ENCODE assay signal across 32 mouse cellular contexts in genomic region chr9:99557580-99558300, GRCm38 (mm10). TPM values are rescaled to one million over a fixed set of nuclear protein-coding genes. Genes with fewer than 3 reads are reported as not detected.
DNase-seq lines count a peak whose midpoint lies in the region; ATAC-seq and TF ChIP-seq lines count a peak whose summit lies in the region.
"Had no signal": no experiment of that assay in that cellular context is flagged by ENCODE, and none has a peak within 500 bp of the region (broad histone marks: within the 10 kb centered on the region; RNA-seq: fewer than 3 reads in every experiment).

No protein-coding gene starts in this region.

- 13% methylated on average over 8 of the region's 8 CpGs for WGBS in liver, embryonic 14.5 days (ENCODE audit: insufficient replicate concordance)
- 88% methylated on average over 8 of the region's 8 CpGs for WGBS in hindbrain, postnatal 0 days
- WGBS in thymus, adult 2 months: 31% methylated on average over 8 of the region's 8 CpGs
- WGBS in heart, embryonic 11.5 days (ENCODE audit: insufficient replicate concordance): 62% methylated on average over 8 of the region's 8 CpGs

- peaks cover 44% of the 10 kb centered on the region for H3K79me2 ChIP-seq in MEL (ENCODE audit: control insufficient read depth, insufficient read depth, low read length, poor library complexity)

- no peak for TF ChIP-seq POLR2A in MEL (IDR thresholded peaks at IDR 0.05; ENCODE audit: control insufficient read depth in 1 of 2, insufficient read depth in 1 of 2, low read depth in 1 of 2, low read length in 2 of 2, poor library complexity in 1 of 2)
- TF ChIP-seq POLR2A in thymus, adult 2 months (IDR thresholded peaks at IDR 0.05; ENCODE audit: control insufficient read depth, extremely low read depth, insufficient read depth, low read length, poor library complexity): no peak

- TF ChIP-seq EP300 in MEL (IDR thresholded peaks at IDR 0.05; ENCODE audit: low read depth in 1 of 2, low read length in 2 of 2): peak; percentile 73 to 83
- no peak for TF ChIP-seq EP300 in liver, embryonic 14.5 days (IDR thresholded peaks at IDR 0.05; ENCODE audit: low read depth)

- H3K4me3 ChIP-seq in MEL (ENCODE audit: control insufficient read depth in 1 of 2, insufficient read depth in 1 of 2, low read depth in 2 of 2, low read length in 2 of 2): peak overlapping the region in 1 of 2 experiments; percentile 19; a peak in 2 of 4 replicates
- H3K4me3 ChIP-seq in liver, embryonic 14.5 days (ENCODE audit: insufficient read depth in 1 of 2, low read depth in 2 of 2, low read length in 2 of 2): no peak overlapping the region
- H3K4me3 ChIP-seq in hindbrain, postnatal 0 days (ENCODE audit: low read length): no peak overlapping the region
- no peak overlapping the region for H3K4me3 ChIP-seq in thymus, adult 2 months (ENCODE audit: control insufficient read depth, insufficient read depth, low read length)
- no peak overlapping the region for H3K4me3 ChIP-seq in heart, embryonic 11.5 days (ENCODE audit: low read depth, low read length)
- H3K4me3 ChIP-seq: heart, embryonic 13.5 days; kidney, embryonic 15.5 days; limb, embryonic 13.5 days; midbrain, embryonic 13.5 days had no signal

- H3K27me3 ChIP-seq in MEL (ENCODE audit: control insufficient read depth in 1 of 2, insufficient read depth in 2 of 2, low read length in 2 of 2): no peaks in the 10 kb centered on the region
- no peaks in the 10 kb centered on the region for H3K27me3 ChIP-seq in liver, embryonic 14.5 days (ENCODE audit: control insufficient read depth, insufficient read depth, low read length)
- no peaks in the 10 kb centered on the region for H3K27me3 ChIP-seq in hindbrain, postnatal 0 days (ENCODE audit: insufficient read depth, low read length)
- H3K27me3 ChIP-seq in thymus, adult 2 months (ENCODE audit: control insufficient read depth, insufficient read depth, low read length): no peaks in the 10 kb centered on the region
- H3K27me3 ChIP-seq in heart, embryonic 11.5 days (ENCODE audit: control insufficient read depth, insufficient read depth, low read length): no peaks in the 10 kb centered on the region
- H3K27me3 ChIP-seq: heart, embryonic 13.5 days; kidney, embryonic 15.5 days; limb, embryonic 13.5 days; midbrain, embryonic 13.5 days had no signal

- H3K36me3 ChIP-seq in MEL (ENCODE audit: control insufficient read depth in 1 of 2, insufficient read depth in 2 of 2, low read length in 2 of 2): peaks cover 0 to 66% of the 10 kb centered on the region in 2 experiments; a peak in 2 of 4 replicates
- H3K36me3 ChIP-seq in liver, embryonic 14.5 days (replicated peaks; ENCODE audit: control insufficient read depth, insufficient read depth, low read depth): no peaks in the 10 kb centered on the region
- H3K36me3 ChIP-seq in hindbrain, postnatal 0 days (ENCODE audit: insufficient read depth, low read length): no peaks in the 10 kb centered on the region
- H3K36me3 ChIP-seq in thymus, adult 2 months (ENCODE audit: control insufficient read depth, insufficient read depth, low read length): no peaks in the 10 kb centered on the region
- H3K36me3 ChIP-seq in heart, embryonic 11.5 days (ENCODE audit: control insufficient read depth, insufficient read depth, low read length): no peaks in the 10 kb centered on the region
- H3K36me3 ChIP-seq: heart, embryonic 13.5 days; kidney, embryonic 15.5 days; limb, embryonic 13.5 days; midbrain, embryonic 13.5 days had no signal

- TF ChIP-seq CTCF in MEL (IDR thresholded peaks at IDR 0.05 in 2 of 3, conservative IDR thresholded peaks at IDR 0.05 in 1 of 3; ENCODE audit: control insufficient read depth in 1 of 3, insufficient read depth in 1 of 3, low read depth in 2 of 3, low read length in 3 of 3, poor library complexity in 1 of 3, severe bottlenecking in 1 of 3): 0 out of 6 replicates have a peak, but pooled peaks of 1 of the 3 experiments have one; percentile 0
- TF ChIP-seq CTCF in liver, embryonic 14.5 days (IDR thresholded peaks at IDR 0.05; ENCODE audit: low read depth): no peak; the same call in 1 of the 2 replicates
- TF ChIP-seq CTCF in hindbrain, postnatal 0 days (IDR thresholded peaks at IDR 0.05; ENCODE audit: low read depth): no peak
- no peak for TF ChIP-seq CTCF in thymus, adult 2 months (IDR thresholded peaks at IDR 0.05; ENCODE audit: borderline replicate concordance, control insufficient read depth, extremely low read depth, insufficient read depth, low read length, poor library complexity)

- peak; percentile 81 for ATAC-seq in common myeloid progenitor, adult 5-6 weeks (replicated peaks; ENCODE audit: low read depth, poor library complexity, severe bottlenecking)
- ATAC-seq in liver, embryonic 14.5 days (ENCODE audit: insufficient read depth): peak; percentile 74
- ATAC-seq in megakaryocyte-erythroid progenitor cell, adult 5-6 weeks (replicated peaks; ENCODE audit: low FRiP score, low TSS enrichment, poor library complexity, severe bottlenecking): peak; percentile 82
- no peak for ATAC-seq in hindbrain, postnatal 0 days
- ATAC-seq in heart, embryonic 11.5 days (replicated peaks; ENCODE audit: insufficient number of reproducible peaks, low FRiP score, low TSS enrichment): no peak
- ATAC-seq: forebrain, embryonic 16.5 days; midbrain, embryonic 13.5 days had no signal

- peak overlapping the region; percentile 8; the same call in 1 of the 2 replicates for H3K4me2 ChIP-seq in liver, embryonic 14.5 days (ENCODE audit: low read depth)
- H3K4me2 ChIP-seq in hindbrain, postnatal 0 days (ENCODE audit: low read depth, low read length): no peak overlapping the region
- no peak overlapping the region for H3K4me2 ChIP-seq in heart, embryonic 11.5 days
- H3K4me2 ChIP-seq: heart, embryonic 13.5 days; kidney, embryonic 15.5 days; limb, embryonic 13.5 days; midbrain, embryonic 13.5 days had no signal

- H3K4me1 ChIP-seq in MEL (ENCODE audit: control insufficient read depth in 1 of 2, insufficient read depth in 2 of 2, low read length in 2 of 2): peaks cover 30 to 47% of the 10 kb centered on the region in 2 experiments
- peaks cover 17 to 29% of the 10 kb centered on the region in 2 experiments for H3K4me1 ChIP-seq in liver, embryonic 14.5 days (replicated peaks; ENCODE audit: control insufficient read depth in 2 of 2, insufficient read depth in 2 of 2, low read length in 1 of 2)
- no peaks in the 10 kb centered on the region for H3K4me1 ChIP-seq in hindbrain, postnatal 0 days (ENCODE audit: insufficient read depth, low read length)
- H3K4me1 ChIP-seq in thymus, adult 2 months (replicated peaks; ENCODE audit: control insufficient read depth, insufficient read depth, low read length): peaks cover 2% of the 10 kb centered on the region; the same call in 1 of the 2 replicates
- H3K4me1 ChIP-seq in heart, embryonic 11.5 days (ENCODE audit: control insufficient read depth, insufficient read depth, low read length): peaks cover 4% of the 10 kb centered on the region; the same call in 1 of the 2 replicates
- H3K4me1 ChIP-seq: kidney, embryonic 15.5 days; limb, embryonic 13.5 days; midbrain, embryonic 13.5 days had no signal

- TF ChIP-seq RAD21 in MEL (IDR thresholded peaks at IDR 0.05; ENCODE audit: low read depth, low read length): no peak

- peak overlapping the region; percentile 35 for H3K9ac ChIP-seq in MEL (ENCODE audit: control insufficient read depth, low read depth, low read length, poor library complexity, severe bottlenecking)
- H3K9ac ChIP-seq in liver, embryonic 14.5 days (replicated peaks): no peak overlapping the region
- H3K9ac ChIP-seq in hindbrain, postnatal 0 days (replicated peaks; ENCODE audit: low read length): no peak overlapping the region
- no peak overlapping the region for H3K9ac ChIP-seq in heart, embryonic 11.5 days (ENCODE audit: low read depth, low read length)
- H3K9ac ChIP-seq: heart, embryonic 13.5 days; kidney, embryonic 15.5 days; limb, embryonic 13.5 days; midbrain, embryonic 13.5 days had no signal

- peak overlapping the region; percentile 99 for H3K27ac ChIP-seq in MEL (ENCODE audit: control insufficient read depth, low read depth, low read length)
- no peak overlapping the region for H3K27ac ChIP-seq in liver, embryonic 14.5 days
- no peak overlapping the region for H3K27ac ChIP-seq in hindbrain, postnatal 0 days
- no peak overlapping the region for H3K27ac ChIP-seq in thymus, adult 2 months (ENCODE audit: control insufficient read depth, insufficient read depth, low read length)
- no peak overlapping the region for H3K27ac ChIP-seq in heart, embryonic 11.5 days (ENCODE audit: low read depth, low read length)
- H3K27ac ChIP-seq: heart, embryonic 13.5 days; kidney, embryonic 15.5 days; limb, embryonic 13.5 days; midbrain, embryonic 13.5 days had no signal

- DNase-seq in MEL (ENCODE audit: low read depth, low spot score): peak; percentile 86
- DNase-seq in liver, embryonic 14.5 days (ENCODE audit: low read depth in 3 of 3, low spot score in 3 of 3): no peak
- no peak for DNase-seq in hindbrain, postnatal 0 days (ENCODE audit: low spot score)
- no peak for DNase-seq in thymus, adult 2 months
- DNase-seq: adrenal gland, postnatal 25 days; cerebellum, adult 18-20 months; cerebellum, postnatal 14 days; embryo, embryonic 11 days; gastrocnemius, postnatal 14 days; heart, adult 11 months; heart, postnatal 14 days; kidney, adult 11 months; kidney, postnatal 36 days; layer of hippocampus, postnatal 36 days; lung, postnatal 4 days; right cerebral cortex, postnatal 25 days; spleen, adult 18-20 months; thymus, postnatal 14 days had no signal

- H3K9me3 ChIP-seq in MEL (replicated peaks; ENCODE audit: insufficient read depth, low read length): no peaks in the 10 kb centered on the region
- no peaks in the 10 kb centered on the region for H3K9me3 ChIP-seq in liver, embryonic 14.5 days (ENCODE audit: control insufficient read depth, low read length)
- H3K9me3 ChIP-seq in hindbrain, postnatal 0 days (ENCODE audit: low read length): no peaks in the 10 kb centered on the region
- no peaks in the 10 kb centered on the region for H3K9me3 ChIP-seq in heart, embryonic 11.5 days (replicated peaks; ENCODE audit: control insufficient read depth, low read length)
- H3K9me3 ChIP-seq: heart, embryonic 13.5 days; kidney, embryonic 15.5 days; limb, embryonic 13.5 days; midbrain, embryonic 13.5 days had no signal

RNA-seq across cellular contexts. Expression of gene Armc8, which starts 11.0 kb away (rescaled TPM):
- total RNA-seq in MEL (2012; rRNA removed): 11.6 and 11.9 TPM in 2 replicates
- 10 to 100 TPM in 1 of 2 experiments, not detected in 1; 14.3 TPM for polyA plus RNA-seq in MEL (2012; ENCODE audit: insufficient read depth in 1 of 2, insufficient read length in 2 of 2, low read depth in 1 of 2, low replicate concordance in 2 of 2, missing spikeins in 1 of 2)
- total RNA-seq in common myeloid progenitor, adult 5-6 weeks (2017): 25.8 and 32.2 TPM in 2 replicates
- 5.0 and 6.8 TPM in 2 replicates for polyA plus RNA-seq in liver, embryonic 14.5 days (2012; rRNA removed)
- 7.6 and 8.6 TPM in 2 replicates for polyA plus RNA-seq in liver, embryonic 14.5 days (2014; fragmentation: Nextera tagmentation; extraction: Ambion mirVana)
- 25.3 and 33.9 TPM in 2 replicates for total RNA-seq in megakaryocyte-erythroid progenitor cell, adult 5-6 weeks (2014; fragmentation: Nextera tagmentation)
- total RNA-seq in megakaryocyte-erythroid progenitor cell, adult 5-6 weeks (2017): 24.7 and 33.1 TPM in 2 replicates
- total RNA-seq in hindbrain, postnatal 0 days (2014; rRNA removed): 69.2 and 114 TPM in 2 replicates
- polyA plus RNA-seq in hindbrain, postnatal 0 days (2015; fragmentation: Nextera tagmentation; extraction: Ambion mirVana): 66.9 and 68.5 TPM in 2 replicates
- 15.0 and 15.6 TPM in 2 replicates for polyA plus RNA-seq in thymus, adult 2 months (2012; rRNA removed)
- 23.4 and 24.4 TPM in 2 replicates for polyA plus RNA-seq in heart, embryonic 11.5 days (2014; fragmentation: Nextera tagmentation; extraction: Ambion mirVana)

RNA-seq across cellular contexts. Expression of gene Dbr1, which starts 17.9 kb away (rescaled TPM):
- total RNA-seq in MEL (2012; rRNA removed): 49.7 and 51.6 TPM in 2 replicates
- polyA plus RNA-seq in MEL (2012; ENCODE audit: insufficient read depth in 1 of 2, insufficient read length in 2 of 2, low read depth in 1 of 2, low replicate concordance in 2 of 2, missing spikeins in 1 of 2): 10 to 100 TPM in 1 of 2 experiments, not detected in 1; 53.7 TPM
- total RNA-seq in common myeloid progenitor, adult 5-6 weeks (2017): 52.5 and 58.7 TPM in 2 replicates
- 6.4 and 10.4 TPM in 2 replicates for polyA plus RNA-seq in liver, embryonic 14.5 days (2012; rRNA removed)
- 12.4 and 13.3 TPM in 2 replicates for polyA plus RNA-seq in liver, embryonic 14.5 days (2014; fragmentation: Nextera tagmentation; extraction: Ambion mirVana)
- total RNA-seq in megakaryocyte-erythroid progenitor cell, adult 5-6 weeks (2014; fragmentation: Nextera tagmentation): 21.9 and 34.7 TPM in 2 replicates
- total RNA-seq in megakaryocyte-erythroid progenitor cell, adult 5-6 weeks (2017): 53.6 and 67.5 TPM in 2 replicates
- 17.9 and 18.1 TPM in 2 replicates for total RNA-seq in hindbrain, postnatal 0 days (2014; rRNA removed)
- polyA plus RNA-seq in hindbrain, postnatal 0 days (2015; fragmentation: Nextera tagmentation; extraction: Ambion mirVana): 27.4 and 30.7 TPM in 2 replicates
- polyA plus RNA-seq in thymus, adult 2 months (2012; rRNA removed): 18.6 and 20.4 TPM in 2 replicates
- 20.0 and 22.0 TPM in 2 replicates for polyA plus RNA-seq in heart, embryonic 11.5 days (2014; fragmentation: Nextera tagmentation; extraction: Ambion mirVana)

RNA-seq across cellular contexts. Expression of gene A4gnt, which starts 54.6 kb away (rescaled TPM):
- 0.04 TPM in 1 of 2 replicates, not detected in the other for total RNA-seq in MEL (2012; rRNA removed)
- polyA plus RNA-seq in MEL (2012; ENCODE audit: insufficient read depth in 1 of 2, insufficient read length in 2 of 2, low read depth in 1 of 2, low replicate concordance in 2 of 2, missing spikeins in 1 of 2): not detected
- not detected in 2 replicates for total RNA-seq in common myeloid progenitor, adult 5-6 weeks (2017)
- not detected in 2 replicates for polyA plus RNA-seq in liver, embryonic 14.5 days (2012; rRNA removed)
- not detected in 2 replicates for polyA plus RNA-seq in liver, embryonic 14.5 days (2014; fragmentation: Nextera tagmentation; extraction: Ambion mirVana)
- not detected in 2 replicates for total RNA-seq in megakaryocyte-erythroid progenitor cell, adult 5-6 weeks (2014; fragmentation: Nextera tagmentation)
- total RNA-seq in megakaryocyte-erythroid progenitor cell, adult 5-6 weeks (2017): not detected in 2 replicates
- not detected in 2 replicates for total RNA-seq in hindbrain, postnatal 0 days (2014; rRNA removed)
- polyA plus RNA-seq in hindbrain, postnatal 0 days (2015; fragmentation: Nextera tagmentation; extraction: Ambion mirVana): not detected in 2 replicates
- polyA plus RNA-seq in thymus, adult 2 months (2012; rRNA removed): 0.05 and 0.11 TPM in 2 replicates
- not detected in 2 replicates for polyA plus RNA-seq in heart, embryonic 11.5 days (2014; fragmentation: Nextera tagmentation; extraction: Ambion mirVana)
- total RNA-seq: adrenal gland, postnatal 25 days; gastrocnemius, postnatal 14 days; heart, postnatal 14 days; monocyte, adult 5-6 weeks had no signal
- polyA plus RNA-seq: C2C12; embryonic facial prominence, embryonic 14.5 days; forebrain, embryonic 16.5 days; heart, embryonic 13.5 days; hindbrain, embryonic 11.5 days; limb, embryonic 13.5 days; lung, embryonic 16.5 days; midbrain, embryonic 13.5 days; neural tube, embryonic 11.5 days had no signal

Comparison
In these comparisons a context has a peak if more than half of its experiments do, and no peak if none do; other contexts are left out.
1. ATAC-seq: peak in common myeloid progenitor, adult 5-6 weeks (single experiment), liver, embryonic 14.5 days (single experiment) and megakaryocyte-erythroid progenitor cell, adult 5-6 weeks (single experiment); none in hindbrain, postnatal 0 days (single experiment) and heart, embryonic 11.5 days (single experiment).